Mouse (Mus musculus) bone marrow macrophage, adult 2 months (primary cell): ENCODE measurements around the gene Vmn1r29.
"Not testable (repeated sequence)": the region's sequence is repeated elsewhere in the genome, so short reads cannot be mapped to it uniquely, and the experiment has no call there.

Experiments
- CTCF ChIP-seq: IDR thresholded peaks from 2 replicates; pipeline ENCODE4 v1.5.1; 2012; ENCODE audit warnings: low read depth, mild to moderate bottlenecking, low read length, moderate library complexity
- POLR2A ChIP-seq: IDR thresholded peaks from 2 replicates; pipeline ENCODE4 v1.6.1; 2012; ENCODE audit warnings: mild to moderate bottlenecking, low read depth, low read length, borderline replicate concordance

GRCm38 (mm10) chr6:58330686-58331085 is 29.3 kb downstream of the Vmn1r29 start:
- TF ChIP-seq CTCF, POLR2A: not testable (repeated sequence)
